Mouse (Mus musculus) cerebral cortex, adult 2 months (tissue): ENCODE measurements around the gene Tmem151a.

ENCODE experiments used
- WGBS: fragments of 180-500 bp; shearing (Covaris S2); methylation state at CpG from one replicate; pipeline ENCODE4 v1.1.7; 2018; 5-methylcytosine and 5-hydroxymethylcytosine counted together

Tmem151a gene

GRCm38 (mm10) chr19:5067867-5068569 lies 17.3 kb downstream of the Tmem151a start, which contains the start of gene Cd248:
Cd248 (plus strand) TSS chr19:5068078.
- WGBS = 5% methylated on average over 52 of the region's 56 CpGs

- 35% methylated on average over 15 of the region's 15 CpGs for WGBS
These were observed 18.1 kb downstream of the Tmem151a start for GRCm38 (mm10) chr19:5067040-5067799.

- 69% methylated on average over 7 of the region's 7 CpGs for WGBS
These were observed 20.2 kb downstream of the Tmem151a start for GRCm38 (mm10) chr19:5065104-5065503.

GRCm38 (mm10) chr19:5062446-5062845 lies 22.9 kb downstream of the Tmem151a start:
- 84% methylated on average over 6 of the region's 6 CpGs for WGBS

GRCm38 (mm10) chr19:5062041-5062440 lies 23.3 kb downstream of the Tmem151a start:
- 83% methylated on average over 5 of the region's 5 CpGs for WGBS

- WGBS = 45% methylated on average over 5 of the region's 5 CpGs
These were observed 24.7 kb downstream of the Tmem151a start for GRCm38 (mm10) chr19:5060365-5061330.

- 29% methylated on average over 10 of the region's 10 CpGs for WGBS
These were observed 26.2 kb downstream of the Tmem151a start for GRCm38 (mm10) chr19:5058801-5059771.

- 28% methylated on average over 16 of the region's 16 CpGs for WGBS
These were observed 27.2 kb downstream of the Tmem151a start for GRCm38 (mm10) chr19:5057876-5058775.

- WGBS = 22% methylated on average over 6 of the region's 6 CpGs
These were observed 29.1 kb downstream of the Tmem151a start for GRCm38 (mm10) chr19:5056251-5056650.

GRCm38 (mm10) chr19:5053909-5054308 lies 31.4 kb downstream of the Tmem151a start:
- WGBS = 35% methylated on average over 9 of the region's 9 CpGs

GRCm38 (mm10) chr19:5052853-5053252 lies 32.5 kb downstream of the Tmem151a start:
- 63% methylated on average over 17 of the region's 17 CpGs for WGBS

- 34% methylated on average over 25 of the region's 25 CpGs for WGBS
These were observed 33.0 kb downstream of the Tmem151a start for GRCm38 (mm10) chr19:5052166-5052822.

GRCm38 (mm10) chr19:5051515-5051914 lies 33.8 kb downstream of the Tmem151a start:
- WGBS = 49% methylated on average over 3 of the region's 3 CpGs

- WGBS = 18% methylated on average over 17 of the region's 17 CpGs
These were observed 34.3 kb downstream of the Tmem151a start for GRCm38 (mm10) chr19:5051031-5051430.

- 9% methylated on average over 14 of the region's 14 CpGs for WGBS
These were observed 35.1 kb downstream of the Tmem151a start, which contains the start of gene Rin1 for GRCm38 (mm10) chr19:5050047-5050905. Rin1 (plus strand) TSS chr19:5050481.

- 73% methylated on average over 6 of the region's 6 CpGs for WGBS
These were observed 36.0 kb downstream of the Tmem151a start for GRCm38 (mm10) chr19:5049325-5049724.

GRCm38 (mm10) chr19:5048138-5049056 lies 36.9 kb downstream of the Tmem151a start:
- 57% methylated on average over 14 of the region's 14 CpGs for WGBS
